Mouse (Mus musculus) midbrain, embryonic 15.5 days (tissue): ENCODE data around the gene Igf2bp2. TPM values are rescaled to one million over a fixed set of nuclear protein-coding genes. Genes with fewer than 3 reads are reported as not detected.

ENCODE experiments used
- ATAC-seq: fragments of 200-750 bp; cut with Nextera tagmentation; replicated peaks from 2 replicates; pipeline ENCODE4 v1.8.0; 2017; ENCODE audit warnings: moderate TSS enrichment
- H3K27ac ChIP-seq: fragments of 300-500 bp; sonication (generic); 2 replicates; pipeline ENCODE4 v1.5.1; 2015; ENCODE audit warnings: mild to moderate bottlenecking, inconsistent platforms
- H3K27me3 ChIP-seq: fragments of 300-500 bp; sonication (generic); replicated peaks from 2 replicates; pipeline ENCODE4 v1.6.1; 2015; ENCODE audit warnings: inconsistent platforms
- H3K36me3 ChIP-seq: fragments of 300-500 bp; sonication (generic); replicated peaks from 2 replicates; pipeline ENCODE4 v1.6.1; 2015; ENCODE audit warnings: inconsistent platforms
- H3K4me1 ChIP-seq: fragments of 300-500 bp; sonication (generic); 2 replicates; pipeline ENCODE4 v1.6.1; 2015; ENCODE audit warnings: inconsistent platforms
- H3K4me2 ChIP-seq: fragments of 300-500 bp; sonication (generic); 2 replicates; pipeline ENCODE4 v1.6.1; 2015; ENCODE audit warnings: inconsistent platforms, mild to moderate bottlenecking, moderate library complexity
- H3K4me3 ChIP-seq: fragments of 300-500 bp; sonication (generic); 2 replicates; pipeline ENCODE4 v1.5.1; 2015; ENCODE audit warnings: mild to moderate bottlenecking, inconsistent platforms
- H3K9ac ChIP-seq: fragments of 300-500 bp; sonication (generic); 2 replicates; pipeline ENCODE4 v1.6.1; 2015; ENCODE audit warnings: mild to moderate bottlenecking, inconsistent platforms
- H3K9me3 ChIP-seq: fragments of 300-500 bp; sonication (generic); 2 replicates; pipeline ENCODE4 v1.6.1; 2016; ENCODE audit warnings: inconsistent platforms
- WGBS: fragments of 180-500 bp; shearing (Covaris S2); methylation state at CpG from one replicate; pipeline ENCODE4 v1.1.7; 2015; ENCODE audit warnings: mixed read lengths; 5-methylcytosine and 5-hydroxymethylcytosine counted together
- polyA plus RNA-seq: library from polyadenylated mRNA; unstranded; fragments of >200 nt; fragmentation: Nextera tagmentation; extraction: Ambion mirVana; gene quantifications from 2 replicates; pipeline ENCODE4 v1.2.1, GENCODE M21; 2015

Igf2bp2 gene
- polyA plus RNA-seq = 15.1 and 16.6 TPM in 2 replicates

DNA sequence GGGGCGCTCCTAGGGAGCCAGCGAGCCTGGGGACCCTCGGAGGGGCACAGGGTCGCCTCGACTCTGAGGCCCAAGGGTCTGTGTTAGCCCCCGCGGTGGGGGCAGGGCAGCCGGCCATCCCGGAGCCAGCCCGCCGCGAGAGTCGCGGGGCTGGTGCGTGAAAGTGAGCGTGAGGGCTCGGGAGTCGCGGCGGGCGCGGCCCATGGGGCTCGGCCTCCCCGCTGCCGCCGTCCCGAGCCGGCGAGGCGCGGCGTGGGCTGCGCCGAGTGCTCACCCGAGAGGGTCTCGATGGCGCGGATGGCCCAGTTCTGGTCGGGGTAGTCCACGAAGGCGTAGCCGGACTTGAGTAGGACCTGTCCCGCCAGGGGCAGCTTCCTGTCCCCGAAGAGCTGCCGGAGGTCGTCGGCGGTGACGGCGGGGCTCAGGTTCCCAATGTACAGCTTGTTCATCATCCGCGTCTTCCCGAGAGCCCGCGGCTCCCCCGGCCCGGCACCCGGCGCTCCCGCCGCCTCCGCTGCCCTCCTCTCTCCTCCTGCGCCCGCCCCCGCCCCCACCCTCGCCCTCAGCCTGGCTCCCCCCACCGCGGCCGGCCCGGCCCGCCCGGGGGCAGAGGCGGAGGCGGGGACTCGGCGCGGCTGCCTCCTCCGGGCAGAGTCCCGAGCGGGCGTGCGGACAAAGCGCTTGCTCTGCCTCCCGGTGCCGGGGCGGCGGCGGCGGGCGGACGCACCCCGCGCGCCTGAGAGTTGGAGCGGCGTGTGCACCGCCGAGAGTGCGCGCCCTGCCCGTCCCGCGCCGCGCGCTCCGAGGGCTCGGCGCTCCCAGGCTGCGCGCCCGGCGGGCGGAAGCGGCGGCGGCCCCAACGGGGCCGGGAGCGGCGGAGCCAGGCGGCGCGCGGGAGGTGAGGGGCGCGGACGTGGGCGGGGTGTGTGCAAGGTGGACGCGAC lies at the start of gene Igf2bp2:
Gene Igf2bp2, minus strand, starts transcription at position 788 of the 944 bp plus-strand sequence.
- peak; percentile 80 for ATAC-seq
- H3K9ac ChIP-seq = peak within 1 kb of the TSS; percentile 66
- H3K36me3 ChIP-seq = no peaks in the 10 kb centered on the region
- H3K4me3 ChIP-seq = peak within 1 kb of the TSS; percentile 95
- under 1% methylated on average over 121 of the region's 131 CpGs for WGBS
- peak within 1 kb of the TSS; percentile 73 for H3K27ac ChIP-seq
- H3K4me1 ChIP-seq = peaks cover 23% of the 10 kb centered on the region
- no peaks in the 10 kb centered on the region; the same call in 1 of the 2 replicates for H3K27me3 ChIP-seq
- H3K4me2 ChIP-seq = peak within 1 kb of the TSS; percentile 97
- H3K9me3 ChIP-seq = no peaks in the 10 kb centered on the region

- Histone ChIP-seq H3K27me3 (no peaks in the 10 kb centered on the region), H3K4me2 (no peak overlapping the region), H3K36me3 (no peaks in the 10 kb centered on the region), H3K4me1 (no peaks in the 10 kb centered on the region), H3K27ac (no peak overlapping the region), H3K9me3 (no peaks in the 10 kb centered on the region), H3K9ac (no peak overlapping the region), H3K4me3 (no peak overlapping the region)
- 95% methylated on average over 1 of the region's 1 CpGs for WGBS
- no peak for ATAC-seq
These were observed 40.4 kb upstream of the Igf2bp2 start for GRCm38 (mm10) chr16:22203501-22203900.

- Histone ChIP-seq H3K27ac (no peak overlapping the region), H3K4me1 (no peaks in the 10 kb centered on the region), H3K27me3 (no peaks in the 10 kb centered on the region), H3K9ac (no peak overlapping the region), H3K4me3 (no peak overlapping the region), H3K9me3 (no peaks in the 10 kb centered on the region), H3K36me3 (no peaks in the 10 kb centered on the region), H3K4me2 (no peak overlapping the region)
- WGBS = 77% methylated on average over 3 of the region's 3 CpGs
- no peak for ATAC-seq
These were observed 38.8 kb upstream of the Igf2bp2 start for GRCm38 (mm10) chr16:22201858-22202257.

DNA sequence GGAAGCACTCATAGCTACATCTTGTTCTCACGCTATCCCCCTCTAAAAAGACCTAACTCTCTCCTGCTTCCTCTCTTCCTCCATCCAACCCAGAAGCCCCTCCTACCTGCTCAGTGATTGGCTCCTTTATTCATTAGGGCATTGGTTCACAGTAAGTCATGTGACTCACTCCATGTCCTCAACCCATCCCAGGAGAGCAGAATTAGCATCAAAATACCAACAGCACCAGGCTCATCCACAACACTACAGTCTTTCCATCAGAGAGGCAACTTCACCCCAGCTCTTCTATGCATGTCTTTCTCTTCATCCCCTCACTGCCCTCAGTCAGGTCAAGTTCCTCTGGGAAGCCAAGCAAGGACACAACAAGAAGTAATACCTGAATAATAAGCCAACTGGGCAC lies 37.4 kb upstream of the Igf2bp2 start:
- no peak for ATAC-seq
- no peak overlapping the region for H3K4me3 ChIP-seq
- WGBS = 52% methylated on average over 1 of the region's 1 CpGs
- no peaks in the 10 kb centered on the region for H3K36me3 ChIP-seq
- no peaks in the 10 kb centered on the region for H3K4me1 ChIP-seq
- H3K27me3 ChIP-seq = no peaks in the 10 kb centered on the region
- no peaks in the 10 kb centered on the region for H3K9me3 ChIP-seq
- H3K27ac ChIP-seq = no peak overlapping the region
- H3K4me2 ChIP-seq = no peak overlapping the region
- no peak overlapping the region for H3K9ac ChIP-seq

- no peak overlapping the region for H3K27ac ChIP-seq
- 89% methylated on average over 12 of the region's 12 CpGs for WGBS
- H3K4me1 ChIP-seq = no peaks in the 10 kb centered on the region
- no peaks in the 10 kb centered on the region for H3K36me3 ChIP-seq
- no peaks in the 10 kb centered on the region for H3K27me3 ChIP-seq
- no peaks in the 10 kb centered on the region for H3K9me3 ChIP-seq
- H3K4me2 ChIP-seq = no peak overlapping the region
- no peak overlapping the region for H3K9ac ChIP-seq
- no peak for ATAC-seq
- H3K4me3 ChIP-seq = no peak overlapping the region
These were observed 24.3 kb upstream of the Igf2bp2 start for GRCm38 (mm10) chr16:22187366-22187765.

DNA sequence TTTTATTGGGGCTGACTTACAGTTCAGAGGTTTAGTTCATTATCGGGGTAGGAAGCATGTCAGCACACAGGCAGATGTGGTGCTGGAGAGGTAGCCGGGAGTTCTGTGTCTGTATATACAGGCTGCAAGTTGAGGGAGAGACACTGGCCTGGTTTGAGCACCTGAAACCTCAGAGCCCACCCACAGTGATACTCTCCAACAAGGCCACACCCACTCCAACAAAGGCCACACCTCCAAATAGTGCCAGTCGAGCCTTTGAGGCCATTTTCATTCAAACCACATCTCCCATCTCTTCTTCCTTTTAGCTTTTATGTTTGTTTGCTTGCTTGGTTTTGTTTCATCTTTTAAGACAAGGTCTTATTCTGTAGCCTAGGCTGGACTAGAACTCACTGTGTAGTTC lies 22.3 kb upstream of the Igf2bp2 start:
- no peaks in the 10 kb centered on the region for H3K4me1 ChIP-seq
- WGBS = 84% methylated on average over 3 of the region's 3 CpGs
- H3K27me3 ChIP-seq = no peaks in the 10 kb centered on the region
- H3K4me3 ChIP-seq = no peak overlapping the region
- H3K36me3 ChIP-seq = no peaks in the 10 kb centered on the region
- no peaks in the 10 kb centered on the region for H3K9me3 ChIP-seq
- ATAC-seq = no peak
- H3K9ac ChIP-seq = no peak overlapping the region
- H3K4me2 ChIP-seq = no peak overlapping the region
- no peak overlapping the region for H3K27ac ChIP-seq

- Histone ChIP-seq H3K4me2 (no peak overlapping the region), H3K27ac (no peak overlapping the region)
- 95% methylated on average over 5 of the region's 5 CpGs for WGBS
These were observed 21.0 kb upstream of the Igf2bp2 start for GRCm38 (mm10) chr16:22184113-22184512.

DNA sequence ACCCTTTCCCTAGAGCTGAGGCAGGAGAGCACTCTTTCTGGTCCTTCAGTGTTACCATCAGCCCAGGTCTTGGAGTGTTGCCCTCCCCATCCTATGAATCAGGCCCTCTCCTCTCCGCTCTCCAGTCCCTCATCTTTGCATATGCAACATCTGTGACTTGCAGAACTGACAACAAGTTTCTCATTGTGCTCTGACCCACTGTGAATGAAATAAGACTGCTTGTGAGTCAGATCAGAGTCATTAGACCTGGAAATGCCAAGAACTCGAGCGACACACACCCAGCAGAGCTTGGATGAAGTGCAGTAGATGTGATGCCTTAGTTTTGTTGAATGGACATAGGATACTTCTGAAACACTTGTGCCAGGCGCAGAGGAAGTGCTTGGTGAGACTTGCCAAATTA lies 19.2 kb upstream of the Igf2bp2 start:
- H3K4me1 ChIP-seq = no peaks in the 10 kb centered on the region
- no peaks in the 10 kb centered on the region for H3K9me3 ChIP-seq
- no peak overlapping the region for H3K4me3 ChIP-seq
- 85% methylated on average over 4 of the region's 4 CpGs for WGBS
- H3K27ac ChIP-seq = no peak overlapping the region
- no peak overlapping the region for H3K9ac ChIP-seq
- no peak overlapping the region for H3K4me2 ChIP-seq
- no peaks in the 10 kb centered on the region for H3K27me3 ChIP-seq
- no peak for ATAC-seq
- H3K36me3 ChIP-seq = no peaks in the 10 kb centered on the region

More at GRCm38 (mm10) chr16:22184113-22184512, 21.0 kb upstream of the Igf2bp2 start:
- Histone ChIP-seq H3K4me3 (no peak overlapping the region), H3K4me1 (no peaks in the 10 kb centered on the region), H3K9ac (no peak overlapping the region), H3K36me3 (no peaks in the 10 kb centered on the region), H3K9me3 (no peaks in the 10 kb centered on the region), H3K27me3 (no peaks in the 10 kb centered on the region)
- ATAC-seq = no peak

DNA sequence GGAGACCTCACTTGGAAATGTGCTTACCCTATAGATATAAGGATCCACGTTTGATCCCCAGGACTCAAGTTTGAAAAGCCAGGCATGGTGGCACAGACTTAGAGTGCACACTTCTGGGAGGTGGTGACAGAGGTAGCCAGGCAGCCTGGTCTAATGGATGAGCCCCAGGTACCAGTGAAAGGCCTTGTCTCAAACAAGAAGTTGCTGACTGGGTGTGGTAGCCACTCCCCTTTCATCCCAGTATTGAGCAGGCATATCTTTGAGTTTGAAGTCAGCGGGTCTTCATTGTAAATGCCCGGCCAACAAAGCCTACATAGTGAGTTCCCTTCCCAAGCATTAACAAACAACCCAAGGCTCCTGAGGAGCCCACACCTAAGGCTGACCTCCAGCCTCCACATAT lies 15.7 kb upstream of the Igf2bp2 start:
- Histone ChIP-seq H3K9me3 (no peaks in the 10 kb centered on the region), H3K9ac (no peak overlapping the region), H3K4me3 (no peak overlapping the region), H3K27ac (no peak overlapping the region), H3K27me3 (no peaks in the 10 kb centered on the region), H3K4me2 (no peak overlapping the region), H3K36me3 (no peaks in the 10 kb centered on the region), H3K4me1 (no peaks in the 10 kb centered on the region)
- 80% methylated on average over 3 of the region's 3 CpGs for WGBS
- ATAC-seq = no peak

DNA sequence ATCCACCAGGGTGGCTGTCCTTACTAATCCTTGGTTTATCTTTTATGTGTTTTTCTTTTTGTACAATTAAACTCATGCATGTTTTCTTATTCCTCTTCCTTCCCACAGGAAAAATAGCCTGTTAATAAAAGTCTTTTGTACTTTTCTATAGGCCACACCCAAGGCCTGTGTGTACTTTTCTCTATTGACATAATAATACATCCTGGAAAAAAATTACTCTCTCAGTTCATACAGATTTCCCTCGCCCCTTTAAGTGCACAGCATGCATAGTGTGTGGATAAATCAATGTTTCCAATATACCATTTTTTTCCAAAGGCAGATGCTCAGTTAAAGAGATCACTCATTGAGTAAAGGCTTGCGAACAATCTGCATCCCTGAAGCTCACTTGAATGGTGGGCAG lies 14.9 kb upstream of the Igf2bp2 start:
- no peak overlapping the region for H3K27ac ChIP-seq
- no peak overlapping the region for H3K4me2 ChIP-seq
- 82% methylated on average over 2 of the region's 2 CpGs for WGBS
- no peaks in the 10 kb centered on the region for H3K4me1 ChIP-seq
- no peaks in the 10 kb centered on the region for H3K27me3 ChIP-seq
- H3K9ac ChIP-seq = no peak overlapping the region
- no peak for ATAC-seq
- H3K4me3 ChIP-seq = no peak overlapping the region
- no peaks in the 10 kb centered on the region for H3K36me3 ChIP-seq
- no peaks in the 10 kb centered on the region for H3K9me3 ChIP-seq

DNA sequence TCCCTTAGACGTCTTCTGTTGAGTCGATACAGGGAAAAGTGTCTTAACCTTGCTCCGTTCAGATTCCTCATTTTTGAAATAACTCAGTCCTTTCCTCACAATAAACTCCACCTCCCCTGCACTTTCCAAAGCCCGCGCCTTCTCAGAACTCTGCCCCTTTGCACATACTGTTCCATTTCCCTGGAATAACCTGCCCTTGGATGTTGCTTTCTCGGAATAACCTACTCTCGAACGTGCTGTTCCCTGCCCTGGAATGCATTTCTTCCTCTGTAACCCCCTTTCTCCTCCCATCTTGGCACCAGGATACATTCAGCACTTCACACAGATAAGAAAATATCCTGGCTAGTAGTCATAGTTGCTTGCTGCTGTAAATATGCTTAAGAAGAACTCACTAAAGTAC lies 5.6 kb upstream of the Igf2bp2 start:
- Histone ChIP-seq H3K9me3 (no peaks in the 10 kb centered on the region), H3K27me3 (no peaks in the 10 kb centered on the region; the same call in 1 of the 2 replicates), H3K4me3 (no peak overlapping the region), H3K36me3 (no peaks in the 10 kb centered on the region), H3K4me1 (peaks cover 5% of the 10 kb centered on the region), H3K4me2 (no peak overlapping the region), H3K9ac (no peak overlapping the region), H3K27ac (no peak overlapping the region)
- ATAC-seq = no peak
- 95% methylated on average over 8 of the region's 8 CpGs for WGBS

DNA sequence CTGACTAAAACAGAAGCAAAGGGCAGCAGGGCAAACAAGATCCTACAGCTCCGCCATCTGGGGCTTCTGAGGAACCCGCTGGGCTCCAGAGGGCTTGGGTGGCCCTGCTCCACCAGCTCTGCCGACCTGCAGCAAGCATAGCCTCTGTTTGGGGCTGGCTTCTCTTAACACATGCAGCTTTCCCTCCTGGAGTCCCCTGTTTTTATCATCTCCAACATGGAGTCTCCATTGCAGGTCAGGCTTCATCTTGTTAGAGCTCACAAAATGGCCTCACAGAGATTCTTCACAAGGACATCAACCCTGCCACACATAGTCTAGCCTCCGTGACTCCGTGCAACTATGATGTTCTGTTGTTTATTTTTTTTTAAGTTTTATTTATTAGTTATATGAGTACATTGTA lies 2.5 kb upstream of the Igf2bp2 start:
- Histone ChIP-seq H3K27ac (no peak overlapping the region), H3K4me1 (peaks cover 15% of the 10 kb centered on the region), H3K27me3 (no peaks in the 10 kb centered on the region; the same call in 1 of the 2 replicates), H3K9ac (no peak overlapping the region), H3K9me3 (no peaks in the 10 kb centered on the region), H3K4me2 (no peak overlapping the region), H3K36me3 (no peaks in the 10 kb centered on the region), H3K4me3 (no peak overlapping the region)
- ATAC-seq = no peak
- WGBS = 83% methylated on average over 5 of the region's 5 CpGs

- Histone ChIP-seq H3K27ac (no peak overlapping the region), H3K27me3 (no peaks in the 10 kb centered on the region; the same call in 1 of the 2 replicates), H3K4me3 (no peak overlapping the region), H3K9me3 (no peaks in the 10 kb centered on the region), H3K4me2 (no peak overlapping the region), H3K36me3 (no peaks in the 10 kb centered on the region), H3K4me1 (peaks cover 23% of the 10 kb centered on the region), H3K9ac (no peak overlapping the region)
- ATAC-seq = no peak
- 53% methylated on average over 8 of the region's 8 CpGs for WGBS
These were observed 1.3 kb upstream of the Igf2bp2 start for GRCm38 (mm10) chr16:22164446-22164845.
